Mouse (Mus musculus) olfactory bulb, adult 2 months (tissue): Measurements from ENCODE around the gene Zfp46. TPM values are rescaled to one million over a fixed set of nuclear protein-coding genes. Genes with fewer than 3 reads are reported as not detected.

ENCODE experiments used
- H3K27ac ChIP-seq: fragments of 200-500 bp; 2 replicates; pipeline ENCODE4 v1.5.1; 2012; ENCODE audit warnings: low read depth, low read length; ENCODE audit not compliant: insufficient read depth
- H3K4me1 ChIP-seq: fragments of 200-500 bp; 2 replicates; pipeline ENCODE4 v1.6.1; 2012; ENCODE audit warnings: low read length; ENCODE audit not compliant: control insufficient read depth, insufficient read depth
- H3K4me3 ChIP-seq: fragments of 200-500 bp; 2 replicates; pipeline ENCODE4 v1.5.1; 2012; ENCODE audit warnings: mild to moderate bottlenecking, low read depth, low read length, moderate library complexity; ENCODE audit not compliant: insufficient read depth
- CTCF ChIP-seq: fragments of 200-500 bp; IDR thresholded peaks from 2 replicates; pipeline ENCODE4 v1.5.1; 2012; ENCODE audit warnings: low read depth, mild to moderate bottlenecking, low read length, moderate library complexity; ENCODE audit not compliant: insufficient read depth
- POLR2A ChIP-seq: fragments of 200-500 bp; IDR thresholded peaks from 2 replicates; pipeline ENCODE4 v1.6.1; 2012; ENCODE audit warnings: mild to moderate bottlenecking, low read depth, low read length, moderate library complexity; ENCODE audit not compliant: insufficient read depth
- WGBS: fragments of 180-500 bp; shearing (Covaris S2); methylation state at CpG from one replicate; pipeline ENCODE4 v1.1.7; 2018; 5-methylcytosine and 5-hydroxymethylcytosine counted together
- polyA plus RNA-seq: library from polyadenylated mRNA; stranded (reverse); fragments of >200 nt; gene quantifications from 2 replicates; pipeline ENCODE4 v1.2.4, GENCODE M21; 2012; ENCODE audit warnings: low replicate concordance; ENCODE audit not compliant: missing spikeins, insufficient read depth, insufficient read length

Zfp46 gene
- polyA plus RNA-seq, 1 experiment, result not detected

GRCm38 (mm10) chr4:136259916-136260315, 24.6 kb upstream of the Zfp46 start:
- H3K4me3 ChIP-seq, result no peak overlapping the region
- 64% methylated on average over 3 of the region's 3 CpGs for WGBS
- TF ChIP-seq CTCF (no peak), POLR2A (no peak)
- peaks cover 4% of the 10 kb centered on the region; the same call in 1 of the 2 replicates for H3K4me1 ChIP-seq
- no peak overlapping the region for H3K27ac ChIP-seq

- 40% methylated on average over 10 of the region's 10 CpGs for WGBS
- Histone ChIP-seq H3K4me1 (peaks cover 4% of the 10 kb centered on the region; the same call in 1 of the 2 replicates), H3K27ac (no peak overlapping the region), H3K4me3 (no peak overlapping the region)
- TF ChIP-seq POLR2A, result no peak
- peak; percentile 77 for TF ChIP-seq CTCF
These were observed 23.8 kb upstream of the Zfp46 start for GRCm38 (mm10) chr4:136260491-136261180.

DNA sequence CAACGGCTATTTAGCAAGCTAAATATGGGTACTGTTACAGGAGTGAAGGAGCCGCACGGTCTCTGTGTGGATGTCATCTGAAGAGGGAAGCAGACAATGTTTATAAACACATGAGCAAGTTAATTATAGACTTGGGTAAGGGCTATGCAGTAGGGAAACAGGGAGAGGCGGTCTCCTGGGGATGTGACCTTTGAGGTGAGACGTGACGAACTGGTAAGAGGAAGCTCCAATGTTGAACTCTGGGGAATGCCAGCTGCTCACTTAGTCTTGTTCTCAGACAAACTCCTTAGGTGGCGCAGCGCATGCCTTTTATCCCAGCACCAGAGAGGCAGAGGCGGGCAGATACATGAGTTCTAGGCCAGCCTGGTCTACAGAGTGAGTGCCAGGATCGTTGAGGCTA, 22.6 kb upstream of the Zfp46 start:
- no peak for TF ChIP-seq POLR2A
- TF ChIP-seq CTCF, result no peak
- Histone ChIP-seq H3K4me1 (peaks cover 4% of the 10 kb centered on the region; the same call in 1 of the 2 replicates), H3K27ac (no peak overlapping the region), H3K4me3 (no peak overlapping the region)
- WGBS, result 60% methylated on average over 10 of the region's 10 CpGs

GRCm38 (mm10) chr4:136263555-136263954, 20.9 kb upstream of the Zfp46 start:
- Histone ChIP-seq H3K27ac (no peak overlapping the region), H3K4me3 (no peak overlapping the region), H3K4me1 (peaks cover 4% of the 10 kb centered on the region; the same call in 1 of the 2 replicates)
- TF ChIP-seq POLR2A, result no peak
- TF ChIP-seq CTCF, result no peak
- WGBS, result 92% methylated on average over 4 of the region's 4 CpGs

DNA sequence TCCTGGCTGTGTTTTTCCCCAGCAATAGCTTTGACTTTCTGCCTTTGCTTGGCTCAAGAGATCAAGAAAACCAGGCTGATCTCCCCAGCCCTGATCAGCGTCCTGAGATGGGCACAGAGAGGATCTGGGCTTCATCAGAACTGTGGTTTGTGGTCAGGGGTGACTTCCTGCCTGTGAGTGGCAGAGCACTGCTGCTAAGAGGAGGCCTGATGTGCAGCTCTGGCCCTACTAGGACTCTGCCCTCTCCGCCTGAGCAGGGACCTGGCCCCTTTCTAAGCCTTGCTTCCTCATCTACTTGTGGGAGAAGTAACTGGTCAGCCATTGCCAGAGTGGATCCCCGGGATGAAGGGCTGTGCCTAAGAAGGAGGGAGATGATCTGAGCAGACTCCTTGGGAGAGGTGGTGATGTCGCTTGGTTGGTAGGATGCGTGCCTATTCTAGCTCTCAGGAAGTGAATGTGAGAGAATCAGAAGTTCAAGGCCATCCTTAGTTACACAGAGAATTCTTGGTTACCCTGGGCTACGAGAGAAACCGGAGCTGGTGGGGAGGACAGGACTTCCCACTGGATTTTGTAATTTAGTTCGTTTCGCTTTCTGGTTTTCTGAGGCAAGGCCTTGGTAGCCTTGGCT, 17.7 kb upstream of the Zfp46 start:
- 89% methylated on average over 9 of the region's 9 CpGs for WGBS

DNA sequence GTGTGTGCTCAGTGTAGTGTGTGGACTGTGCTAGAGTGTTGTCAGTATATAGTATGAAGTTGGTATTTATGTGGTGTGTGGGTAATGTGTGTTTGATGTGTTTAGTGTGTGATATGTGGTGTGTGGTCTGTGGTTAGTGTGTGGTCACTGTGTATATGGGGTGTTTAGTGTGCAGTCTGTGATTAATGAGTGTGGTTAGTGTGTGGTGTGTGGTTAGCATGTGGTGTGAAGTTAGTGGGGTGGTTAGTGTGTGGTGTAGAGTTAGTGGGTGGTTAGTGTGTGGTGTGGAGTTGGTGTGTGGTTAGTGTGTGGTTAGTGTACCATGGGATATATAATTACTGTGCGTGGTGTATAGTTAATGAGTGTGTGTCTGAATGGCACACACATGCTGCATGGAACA, 15.6 kb upstream of the Zfp46 start:
- TF ChIP-seq CTCF (no peak), POLR2A (no peak)
- WGBS, result 67% methylated on average over 1 of the region's 1 CpGs
- no peak overlapping the region for H3K27ac ChIP-seq
- H3K4me3 ChIP-seq, result no peak overlapping the region
- no peaks in the 10 kb centered on the region for H3K4me1 ChIP-seq

More for the DNA sequence above, 17.7 kb upstream of the Zfp46 start:
- TF ChIP-seq CTCF (no peak), POLR2A (no peak)
- H3K4me3 ChIP-seq, result no peak overlapping the region
- H3K4me1 ChIP-seq, result no peaks in the 10 kb centered on the region
- H3K27ac ChIP-seq, result no peak overlapping the region

- no peak overlapping the region for H3K27ac ChIP-seq
- WGBS, result 84% methylated on average over 8 of the region's 8 CpGs
- no peak for TF ChIP-seq POLR2A
- no peak for TF ChIP-seq CTCF
- no peaks in the 10 kb centered on the region for H3K4me1 ChIP-seq
- no peak overlapping the region for H3K4me3 ChIP-seq
These were observed 13.8 kb upstream of the Zfp46 start for GRCm38 (mm10) chr4:136270648-136271047.

DNA sequence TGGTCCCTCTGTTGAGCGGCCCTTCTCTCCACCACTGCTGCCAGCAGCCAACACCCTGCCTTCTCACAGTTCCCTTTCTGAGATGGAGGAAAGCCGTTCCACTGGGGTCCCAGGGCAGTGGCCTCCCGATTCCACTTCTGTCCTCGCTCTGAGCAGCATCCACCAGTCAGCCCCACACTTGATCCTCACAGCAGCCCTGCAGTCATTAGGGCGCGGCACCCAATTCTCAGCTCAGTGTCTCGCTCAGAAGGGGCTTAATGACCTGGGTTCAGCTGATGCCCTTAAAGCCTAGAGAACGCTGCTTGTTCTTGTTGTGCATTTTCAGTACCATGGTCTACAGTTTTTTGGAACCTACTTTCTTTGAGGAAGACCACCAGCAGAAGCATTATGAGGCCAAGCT, 3.4 kb upstream of the Zfp46 start:
- H3K4me3 ChIP-seq, result no peak overlapping the region
- WGBS, result 98% methylated on average over 8 of the region's 8 CpGs
- peaks cover 8% of the 10 kb centered on the region; the same call in 1 of the 2 replicates for H3K4me1 ChIP-seq
- no peak for TF ChIP-seq POLR2A
- no peak for TF ChIP-seq CTCF
- H3K27ac ChIP-seq, result no peak overlapping the region

GRCm38 (mm10) chr4:136281611-136282010, 2.9 kb upstream of the Zfp46 start:
- WGBS, result 73% methylated on average over 9 of the region's 9 CpGs
- Histone ChIP-seq H3K4me1 (peaks cover 8% of the 10 kb centered on the region; the same call in 1 of the 2 replicates), H3K27ac (no peak overlapping the region), H3K4me3 (no peak overlapping the region)
- TF ChIP-seq POLR2A (no peak), CTCF (no peak)
